Mouse (Mus musculus): ENCODE measurements around the gene Xxylt1.

Xxylt1 gene

GRCm38 (mm10) chr16:31081125-31081664, at the start of gene Xxylt1:
Gene Xxylt1 (minus strand): TSS chr16:31081432.
- DNase-seq (ENCODE audit: low read depth, low spot score) = peak; percentile 91

GRCm38 (mm10) chr16:31128116-31128515, 46.9 kb upstream of the Xxylt1 start:
- no peak for DNase-seq (ENCODE audit: low read depth, low spot score)

- DNase-seq (ENCODE audit: low read depth, low spot score) = no peak
These were observed 43.8 kb upstream of the Xxylt1 start for GRCm38 (mm10) chr16:31124991-31125390.

GRCm38 (mm10) chr16:31121612-31122011, 40.4 kb upstream of the Xxylt1 start:
- no peak for DNase-seq (ENCODE audit: low read depth, low spot score)

- no peak for DNase-seq (ENCODE audit: low read depth, low spot score)
These were observed 32.4 kb upstream of the Xxylt1 start for GRCm38 (mm10) chr16:31113596-31113995.

GRCm38 (mm10) chr16:31101352-31101751, 20.1 kb upstream of the Xxylt1 start:
- no peak for DNase-seq (ENCODE audit: low read depth, low spot score)

- DNase-seq (ENCODE audit: low read depth, low spot score) = no peak
These were observed 18.7 kb upstream of the Xxylt1 start for GRCm38 (mm10) chr16:31099906-31100305.

- DNase-seq (ENCODE audit: low read depth, low spot score) = no peak
These were observed 12.8 kb upstream of the Xxylt1 start for GRCm38 (mm10) chr16:31094036-31094435.

GRCm38 (mm10) chr16:31093186-31093585, 12.0 kb upstream of the Xxylt1 start:
- no peak for DNase-seq (ENCODE audit: low read depth, low spot score)

GRCm38 (mm10) chr16:31081891-31082290, 659 bp upstream of the Xxylt1 start:
- no peak for DNase-seq (ENCODE audit: low read depth, low spot score)

GRCm38 (mm10) chr16:31080573-31081051, 620 bp downstream of the Xxylt1 start:
- peak; percentile 46 for DNase-seq (ENCODE audit: low read depth, low spot score)

- DNase-seq (ENCODE audit: low read depth, low spot score) = no peak
These were observed 3.8 kb downstream of the Xxylt1 start for GRCm38 (mm10) chr16:31077396-31077795.

- DNase-seq (ENCODE audit: low read depth, low spot score) = no peak
These were observed 4.8 kb downstream of the Xxylt1 start for GRCm38 (mm10) chr16:31076436-31076835.

- no peak for DNase-seq (ENCODE audit: low read depth, low spot score)
These were observed 6.8 kb downstream of the Xxylt1 start for GRCm38 (mm10) chr16:31074324-31074908.

- DNase-seq (ENCODE audit: low read depth, low spot score) = no peak
These were observed 9.5 kb downstream of the Xxylt1 start for GRCm38 (mm10) chr16:31071731-31072130.

- peak; percentile 34 for DNase-seq (ENCODE audit: low read depth, low spot score)
These were observed 10.7 kb downstream of the Xxylt1 start for GRCm38 (mm10) chr16:31070358-31071133.

- no peak for DNase-seq (ENCODE audit: low read depth, low spot score)
These were observed 11.7 kb downstream of the Xxylt1 start for GRCm38 (mm10) chr16:31069211-31070166.

- no peak for DNase-seq (ENCODE audit: low read depth, low spot score)
These were observed 13.0 kb downstream of the Xxylt1 start for GRCm38 (mm10) chr16:31068280-31068679.

- no peak for DNase-seq (ENCODE audit: low read depth, low spot score)
These were observed 14.7 kb downstream of the Xxylt1 start for GRCm38 (mm10) chr16:31066344-31067098.

GRCm38 (mm10) chr16:31064782-31065181, 16.4 kb downstream of the Xxylt1 start:
- DNase-seq (ENCODE audit: low read depth, low spot score) = no peak

GRCm38 (mm10) chr16:31062918-31063317, 18.3 kb downstream of the Xxylt1 start:
- DNase-seq (ENCODE audit: low read depth, low spot score) = no peak
